Mouse (Mus musculus) spleen, postnatal 36 days (tissue): ENCODE results near the gene Sec22b.

Experiments used
- DNase-seq, 2 experiments: peaks; one replicate each; pipeline ENCODE4 v3.0.0; 2022; ENCODE audit warnings: low spot score in 2 of 2, mixed read lengths in 1 of 2

Sec22b gene

DNA sequence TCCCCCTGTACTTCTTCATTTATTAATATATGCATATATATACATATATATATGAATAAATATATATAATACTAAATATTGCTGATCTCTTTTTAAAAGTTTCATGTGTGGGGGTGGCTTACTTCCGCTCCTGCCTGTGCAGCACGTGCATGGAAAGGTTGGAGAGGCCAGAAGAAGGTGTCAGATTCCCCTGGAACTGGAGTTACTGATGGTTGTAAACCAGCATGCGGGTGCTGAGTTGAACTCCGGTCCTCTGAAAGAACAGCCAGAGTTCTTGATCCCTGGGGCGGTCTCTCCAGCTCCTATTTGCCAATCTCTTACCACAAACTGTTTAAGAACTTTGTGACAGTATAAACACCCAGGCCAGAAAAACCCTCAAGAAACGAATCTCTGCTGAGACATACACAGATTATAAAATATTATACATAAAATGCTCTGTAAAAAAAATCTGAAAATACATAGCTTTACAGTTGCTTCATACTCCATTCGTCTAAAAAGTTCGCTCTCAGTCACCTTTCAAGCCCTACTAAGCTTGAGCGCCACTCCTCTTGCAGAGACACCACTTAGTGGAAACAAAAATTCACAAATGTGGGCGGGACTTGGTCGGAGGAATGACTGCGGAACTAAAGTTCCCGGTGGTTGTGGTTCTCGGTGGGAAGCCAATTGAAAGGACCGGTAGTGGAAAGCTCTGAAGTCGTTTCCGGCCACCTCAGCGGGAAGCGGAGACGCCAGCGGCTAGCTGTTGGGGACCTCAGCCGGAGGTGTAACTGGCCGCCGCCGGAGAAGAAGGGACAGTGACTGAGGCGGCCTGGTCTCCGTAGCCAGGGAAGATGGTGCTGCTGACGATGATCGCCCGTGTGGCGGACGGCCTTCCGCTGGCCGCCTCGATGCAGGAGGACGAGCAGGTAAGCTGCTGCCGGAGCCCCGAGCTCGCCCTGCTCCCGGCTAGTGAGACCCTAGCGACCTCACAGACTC lies at the start of gene Sec22b:
Sec22b (plus strand) TSS at position 675 of the 975 bp plus-strand sequence.
- DNase-seq: peak; percentile 82 to 86

DNA sequence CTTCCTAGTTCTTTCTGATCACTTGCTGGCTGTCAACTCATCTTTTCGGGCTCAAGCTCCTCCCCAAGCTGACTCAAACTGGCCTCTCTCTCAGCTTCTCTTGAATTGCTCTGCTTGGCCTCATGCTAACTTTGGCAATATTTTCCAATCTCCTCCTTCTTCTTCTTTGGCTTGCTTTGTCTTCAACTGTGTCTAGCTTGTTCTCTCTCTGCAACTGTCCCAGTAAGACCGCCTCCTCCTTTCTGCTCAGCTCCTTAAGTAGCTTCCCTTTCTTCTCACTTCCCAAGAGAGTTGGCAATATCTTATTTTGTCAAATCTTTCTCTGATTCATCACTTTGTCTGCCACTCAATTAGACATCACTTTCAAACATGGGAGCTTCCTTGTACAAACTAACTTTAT lies 49.2 kb upstream of the Sec22b start:
- DNase-seq: no peak

DNA sequence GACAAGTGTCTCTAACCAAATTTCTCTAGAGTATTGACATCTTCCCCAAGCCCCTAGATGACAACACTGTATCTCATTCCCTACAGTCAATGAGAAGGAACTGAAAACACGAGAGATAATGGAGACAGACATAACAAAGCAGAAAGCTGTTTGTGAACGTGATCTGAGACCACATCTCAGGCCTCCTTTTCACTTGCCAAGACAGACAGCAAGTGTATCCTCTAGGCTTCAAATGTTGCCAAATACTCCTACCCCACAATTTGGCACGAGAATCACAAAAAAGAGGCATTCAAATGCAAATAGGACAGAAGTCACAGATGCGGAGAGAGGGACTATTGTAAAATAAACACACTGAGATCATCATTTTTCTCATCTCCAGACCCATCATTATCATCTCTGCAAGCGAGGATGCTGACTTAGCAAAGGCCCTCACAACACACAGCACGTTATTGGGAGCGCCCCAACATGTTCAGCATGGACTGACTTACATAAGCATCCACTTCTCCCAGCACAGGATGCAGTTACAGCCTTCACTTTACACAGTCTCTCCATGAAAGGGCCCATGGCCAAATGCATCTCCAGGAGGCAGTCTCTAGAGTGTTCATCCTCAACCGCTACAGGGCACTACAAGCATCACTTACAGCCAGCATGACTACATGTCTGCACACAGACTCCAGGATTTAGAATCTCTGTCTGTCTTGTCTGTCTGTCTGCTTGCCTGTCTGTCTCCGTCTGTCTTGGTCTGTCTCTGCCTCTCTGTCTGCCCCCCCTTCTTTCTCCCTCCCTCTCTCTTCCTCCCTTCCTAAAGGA lies 46.2 kb upstream of the Sec22b start:
- DNase-seq: no peak

DNA sequence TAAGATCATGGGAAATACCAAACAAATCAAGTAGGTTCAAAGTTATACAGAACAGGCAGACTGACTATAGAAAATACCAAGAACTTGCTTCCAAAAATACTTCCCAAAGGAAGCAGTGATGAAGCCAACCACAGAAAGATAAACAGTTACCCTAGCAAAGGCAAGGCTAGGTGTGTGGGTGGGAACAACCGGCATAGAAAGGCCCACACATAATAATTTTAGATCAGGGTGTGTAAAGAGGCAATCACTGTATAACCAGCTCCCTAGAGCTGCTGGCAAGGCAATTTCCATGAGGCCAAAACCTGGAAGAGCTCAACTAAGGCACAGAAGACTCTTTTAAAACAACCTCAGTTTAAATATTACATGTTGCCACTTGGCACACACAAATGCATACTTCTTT lies 41.6 kb upstream of the Sec22b start:
- no peak for DNase-seq

DNA sequence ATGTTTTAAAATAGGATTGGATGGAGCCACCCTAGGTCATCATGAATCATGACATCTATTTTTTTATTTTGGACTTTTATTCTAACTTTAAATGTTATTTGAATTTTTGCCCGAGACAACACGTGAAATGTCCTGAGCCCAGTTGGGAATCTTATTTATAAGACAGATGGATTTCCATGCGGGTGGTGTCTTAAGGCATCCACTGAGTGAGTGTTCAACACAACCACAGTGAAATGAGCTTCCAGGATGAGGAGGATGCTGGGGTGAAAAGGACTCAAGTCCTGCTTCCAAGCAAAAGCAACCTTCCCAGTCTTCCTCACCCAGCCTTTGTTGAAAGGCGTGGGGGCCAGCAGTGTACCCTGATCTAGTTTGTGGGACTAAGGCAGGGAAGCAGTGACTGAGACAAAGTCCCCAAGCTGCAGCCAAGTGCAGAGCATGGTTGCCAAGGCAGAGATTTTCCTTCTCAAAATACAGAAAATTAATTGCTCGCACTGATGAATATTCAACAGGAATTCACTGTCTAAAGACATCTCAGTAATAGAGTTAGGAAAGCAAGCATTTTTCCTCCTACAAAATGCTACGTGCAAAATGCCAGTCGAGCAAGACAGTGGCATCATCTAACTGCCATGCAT lies 40.1 kb upstream of the Sec22b start:
- DNase-seq: no peak

DNA sequence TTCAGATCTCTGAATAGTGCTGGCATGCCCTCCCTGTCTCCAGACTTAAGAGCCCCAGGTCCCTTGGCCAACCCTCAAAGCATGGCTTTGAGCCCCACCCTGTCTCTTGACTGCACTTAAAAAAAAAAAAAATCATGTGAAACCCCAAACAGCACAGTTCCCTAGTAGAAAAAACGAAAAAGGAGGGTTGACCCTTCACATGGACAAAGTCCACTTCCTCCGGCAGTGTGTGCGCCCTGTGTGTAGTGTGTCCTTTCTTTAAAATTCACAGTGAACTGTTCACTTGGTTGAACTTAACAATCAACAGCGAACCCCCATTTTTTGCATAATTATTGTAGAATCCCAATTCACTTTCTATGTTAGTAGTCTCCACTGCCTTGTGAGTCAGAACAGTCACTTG lies 34.3 kb upstream of the Sec22b start:
- no peak for DNase-seq

DNA sequence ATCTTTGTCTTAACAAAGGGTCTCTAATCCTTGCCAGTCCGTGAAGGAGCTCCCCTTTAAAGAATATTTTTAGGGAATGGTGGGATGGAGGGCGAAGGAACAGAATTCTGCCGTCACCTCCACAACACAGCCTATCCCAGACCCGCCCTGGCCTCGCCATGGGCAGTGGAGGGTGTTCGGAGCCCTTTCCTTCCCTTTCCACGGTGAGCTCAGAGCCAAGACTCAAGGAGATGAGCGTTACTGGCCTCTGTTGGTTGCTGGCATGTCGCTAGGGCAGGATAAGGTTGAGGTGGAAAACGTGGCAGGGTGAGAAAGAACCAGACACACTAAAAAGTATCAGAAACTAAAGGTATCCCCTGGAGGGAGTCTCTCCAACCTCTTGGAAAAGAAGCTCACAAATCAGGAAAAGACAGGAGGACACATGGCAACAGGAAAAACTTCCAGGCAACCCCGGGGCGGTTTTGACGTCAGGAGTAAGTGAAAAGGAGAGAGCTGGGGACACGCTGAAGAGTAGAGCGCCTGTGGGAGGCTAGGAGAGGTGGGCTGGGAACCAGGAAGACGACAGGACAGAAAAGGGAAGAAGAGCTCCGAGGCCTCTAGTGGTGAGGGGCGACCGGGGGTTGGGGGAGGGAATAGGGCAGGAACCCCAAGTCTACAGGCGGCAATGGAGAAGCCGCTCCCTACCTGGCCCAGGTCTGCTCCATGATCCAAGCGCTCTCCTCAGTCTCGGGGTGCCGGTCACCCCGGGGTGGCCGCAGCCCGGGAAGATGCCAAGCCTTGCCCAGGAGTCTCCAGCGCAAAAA lies 33.6 kb upstream of the Sec22b start:
- DNase-seq: no peak

DNA sequence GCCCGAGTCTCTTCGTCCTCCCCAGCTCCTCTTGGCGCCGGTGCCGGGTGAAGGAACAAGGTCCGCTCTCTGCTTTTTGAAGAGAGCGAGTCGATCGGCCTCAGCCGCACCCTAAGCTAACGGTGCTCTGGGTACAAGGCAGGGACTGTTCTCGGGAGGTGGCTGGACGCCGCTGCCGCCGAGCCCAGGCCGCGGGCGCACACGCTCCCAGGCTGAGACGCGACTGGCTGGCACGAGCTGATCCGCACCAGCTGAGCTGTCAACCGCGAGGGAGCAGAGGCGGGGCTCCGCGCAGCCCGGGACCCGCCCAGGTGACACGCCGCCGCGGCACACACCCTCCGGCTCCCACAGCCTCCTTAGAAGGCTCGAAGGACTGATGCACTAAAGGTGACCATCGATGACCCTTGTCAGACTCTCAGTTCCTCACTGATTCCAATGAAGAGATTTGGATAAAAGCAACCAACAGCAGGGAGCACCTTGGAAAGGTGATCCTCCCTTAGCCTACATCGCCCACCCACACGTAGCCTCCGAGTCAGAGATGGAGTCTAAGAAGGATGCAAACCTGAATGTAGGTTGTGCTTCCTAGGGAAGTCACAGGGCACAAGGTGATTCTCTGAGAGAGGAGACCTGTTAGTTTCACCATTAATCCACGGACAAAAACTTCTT lies 32.8 kb upstream of the Sec22b start:
- DNase-seq: peak; percentile 27 to 43

DNA sequence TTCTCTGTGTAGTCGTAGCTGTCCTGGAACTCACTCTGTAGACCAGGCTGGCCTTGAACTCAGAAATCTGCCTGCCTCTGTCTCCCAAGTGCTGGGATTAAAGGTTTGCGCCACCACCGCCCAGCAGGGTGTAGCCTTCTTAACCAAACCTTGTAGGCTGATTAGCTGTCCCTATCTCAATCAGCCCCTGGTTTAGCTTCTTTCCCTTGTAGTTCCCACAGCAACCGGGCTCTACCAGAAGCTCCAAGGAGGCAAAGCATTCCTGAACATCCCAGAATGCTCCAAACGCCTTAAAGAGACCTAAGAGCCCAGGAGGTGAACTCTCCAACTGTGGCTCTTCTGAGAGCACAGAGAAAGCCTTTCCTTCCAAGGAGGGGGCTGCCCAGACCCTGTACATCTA lies 32.3 kb upstream of the Sec22b start:
- no peak for DNase-seq

DNA sequence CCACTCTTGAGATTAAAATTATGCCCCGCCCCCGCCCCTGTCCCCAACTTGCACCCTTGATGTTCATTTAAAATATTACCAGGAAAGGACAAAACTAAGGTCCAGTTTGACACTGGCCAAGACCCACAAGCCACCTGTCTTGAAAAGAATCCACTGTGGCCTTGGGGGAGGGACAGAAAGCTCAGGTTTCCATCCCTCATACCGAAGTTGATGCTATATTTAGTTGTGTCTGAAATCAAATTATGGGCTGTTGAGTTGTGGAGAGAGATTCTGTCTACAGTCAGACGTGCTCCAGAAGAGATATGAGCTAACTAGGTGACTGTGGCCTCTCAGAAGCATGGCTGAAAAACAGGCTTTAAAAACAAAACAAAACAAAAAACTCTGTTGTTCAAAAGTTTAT lies 31.3 kb upstream of the Sec22b start:
- DNase-seq: no peak

DNA sequence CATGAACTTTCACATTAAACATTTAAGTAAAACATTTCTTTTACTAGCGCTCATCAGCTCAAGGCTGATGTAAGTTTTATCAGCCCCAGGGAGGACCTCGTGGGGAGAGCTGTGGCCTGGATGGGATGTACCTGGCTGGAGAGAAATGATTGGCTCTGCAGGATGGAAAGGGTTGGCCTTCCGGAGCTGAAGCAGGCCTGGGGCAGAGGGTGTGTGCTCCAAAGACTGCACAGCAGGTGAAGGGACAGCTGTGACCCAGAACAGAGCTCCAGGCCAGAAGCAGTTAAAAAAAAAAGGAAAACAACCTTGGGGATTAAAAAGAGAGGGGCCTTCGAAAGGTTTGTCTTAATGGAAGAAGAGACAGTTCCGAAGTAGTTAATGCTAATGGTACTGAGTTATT lies 26.2 kb upstream of the Sec22b start:
- DNase-seq: no peak

DNA sequence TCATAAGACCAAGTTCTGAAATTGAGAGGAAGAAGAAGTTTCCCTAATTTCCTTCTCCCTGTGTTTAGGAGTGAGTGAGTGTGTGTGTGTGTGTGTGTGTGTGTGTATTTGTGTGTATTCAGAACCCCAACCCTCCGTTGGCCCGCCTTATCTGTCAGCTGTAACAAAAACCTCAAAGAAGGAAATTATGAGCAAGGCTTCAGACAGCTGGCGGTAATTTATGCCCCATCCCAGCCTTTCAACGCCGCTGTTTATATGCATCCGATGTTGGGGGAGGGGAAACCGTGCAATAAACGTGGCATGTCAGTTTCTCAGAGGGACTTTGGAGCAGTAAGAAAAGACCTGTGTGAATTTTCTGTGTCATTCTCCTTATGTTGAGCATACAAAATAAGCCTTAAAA lies 24.7 kb upstream of the Sec22b start:
- DNase-seq: no peak

DNA sequence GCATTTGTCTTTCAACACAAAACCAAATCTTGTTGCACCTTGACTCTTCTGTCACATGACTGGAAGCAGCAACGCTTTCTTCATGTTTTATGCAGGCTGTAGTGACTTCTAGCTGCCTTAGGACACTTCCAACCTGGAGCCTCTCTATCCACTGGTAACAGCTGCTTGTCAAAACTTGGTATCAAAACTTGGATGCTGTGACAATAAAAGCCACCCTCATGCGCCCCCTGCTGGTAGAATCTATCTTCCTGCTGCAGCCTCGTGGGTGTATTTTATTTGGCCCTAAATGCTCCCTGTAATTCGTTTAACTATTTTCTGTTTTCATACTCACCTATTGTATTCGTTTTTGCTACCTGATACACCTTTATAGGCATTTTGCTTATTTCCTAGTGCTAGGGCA lies 21.8 kb upstream of the Sec22b start:
- peak; percentile 45 to 58 for DNase-seq

DNA sequence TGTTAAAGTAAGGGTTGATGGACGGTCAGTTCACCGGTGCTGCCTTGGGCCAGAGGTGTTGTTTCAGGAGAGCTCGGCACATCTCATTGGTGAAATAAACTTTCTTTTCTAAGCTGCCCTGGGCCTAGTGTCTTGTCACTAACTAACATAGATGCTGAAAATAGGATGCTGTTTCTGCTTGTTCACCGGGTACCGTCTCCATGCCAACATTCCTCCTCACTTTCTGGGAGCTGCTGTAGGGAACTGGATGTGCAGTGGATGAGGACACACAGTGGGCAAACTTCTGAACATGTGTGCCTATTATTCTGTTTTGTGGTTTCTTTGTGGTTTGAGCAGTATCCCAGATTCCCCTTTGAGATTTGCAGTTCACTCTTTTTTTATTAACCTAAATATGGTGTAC lies 19.4 kb upstream of the Sec22b start:
- DNase-seq: no peak

DNA sequence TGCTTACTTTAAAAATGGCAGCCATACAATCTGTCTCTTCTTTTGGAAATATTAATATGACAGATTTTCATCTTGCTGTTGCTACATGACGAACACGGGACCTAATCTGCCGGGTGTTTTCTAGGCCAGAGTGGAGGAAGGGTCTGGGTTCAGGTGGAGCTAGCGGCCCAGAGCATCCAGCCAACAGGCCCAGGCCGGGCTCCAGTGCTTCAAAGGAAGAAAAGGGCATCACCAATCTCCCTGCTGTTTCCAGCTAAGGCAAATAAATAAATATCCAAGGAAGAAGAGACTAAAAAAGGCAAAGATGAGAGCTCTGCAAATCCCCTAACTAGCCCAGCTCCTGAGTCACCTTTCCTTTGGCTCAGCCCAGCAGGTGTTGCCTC lies 13.2 kb upstream of the Sec22b start:
- DNase-seq: no peak

DNA sequence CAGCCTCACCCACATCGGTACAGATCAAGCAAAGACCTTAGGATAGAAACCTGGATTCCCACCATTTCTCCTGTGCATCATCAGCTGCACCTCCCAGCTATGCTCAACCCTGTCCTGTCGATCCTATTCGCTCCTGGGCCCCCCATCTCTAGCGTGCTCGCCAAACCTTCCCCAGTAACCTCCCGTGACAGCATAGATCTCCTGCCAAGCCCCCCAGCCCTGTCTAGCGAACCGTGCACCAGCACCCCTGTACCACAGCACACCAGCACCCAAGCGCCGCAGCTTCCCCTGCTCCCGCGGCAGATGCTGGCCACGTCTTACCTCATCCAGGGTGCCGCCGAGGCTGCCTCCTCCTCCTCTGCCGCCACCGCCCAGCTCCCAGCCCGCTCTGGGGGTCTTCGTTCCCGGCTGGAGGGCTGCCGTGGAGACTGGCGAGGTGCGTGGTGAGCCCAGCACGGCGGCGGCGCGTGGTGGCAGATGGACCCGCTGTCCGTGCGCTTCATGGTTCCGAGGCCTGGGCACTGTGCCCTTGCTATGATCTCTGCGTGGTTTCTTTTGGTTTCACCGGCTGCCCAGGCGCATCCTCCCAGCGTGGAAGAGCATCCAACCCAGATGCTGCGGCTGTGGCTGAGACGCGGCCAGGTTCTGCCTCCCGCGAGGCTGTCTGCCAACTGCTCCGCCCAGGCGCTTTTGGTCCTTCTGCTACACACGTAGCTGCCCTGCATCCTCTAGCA lies 12.7 kb upstream of the Sec22b start, which contains the start of gene Pde4dip:
Pde4dip (minus strand) TSS at position 540 of the 734 bp plus-strand sequence.
- no peak for DNase-seq

DNA sequence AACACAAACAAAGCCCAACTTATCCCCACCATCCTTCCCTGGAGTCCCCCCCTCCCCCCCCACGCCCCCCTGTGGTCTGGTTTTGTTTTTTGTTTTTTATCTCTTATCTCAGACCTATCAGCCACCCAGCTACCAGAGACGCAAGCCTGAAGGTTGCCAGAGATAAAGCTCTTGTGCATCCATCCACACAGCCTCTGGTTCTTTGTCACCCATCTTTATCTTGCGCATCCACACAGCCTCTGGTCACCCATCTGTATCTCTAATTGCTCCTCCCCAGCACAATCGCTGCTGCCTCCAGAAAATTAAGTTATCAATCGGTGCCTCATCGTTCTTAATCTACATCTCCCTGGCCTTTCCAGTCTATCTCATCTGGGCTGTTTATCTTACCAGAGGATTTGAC lies 10.8 kb upstream of the Sec22b start:
- no peak for DNase-seq

DNA sequence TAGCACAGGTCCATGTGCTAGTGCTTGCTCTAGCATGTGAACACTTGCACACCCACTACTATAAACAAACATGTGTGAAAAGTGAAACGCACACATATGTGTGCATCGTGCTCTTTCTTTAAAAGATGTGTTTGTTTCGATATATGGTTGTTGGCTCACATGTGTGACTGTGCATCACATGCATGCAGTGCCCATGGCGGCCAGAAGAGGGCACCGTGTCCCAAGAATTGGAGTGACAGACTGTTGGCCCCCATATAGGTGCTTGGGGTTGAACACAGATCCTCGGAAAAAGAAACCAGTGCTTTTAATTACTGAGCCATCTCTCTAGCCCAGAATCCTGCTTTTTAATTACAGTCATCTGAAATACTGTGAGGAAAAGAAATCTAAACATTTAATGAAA lies 6.3 kb upstream of the Sec22b start:
- DNase-seq: peak in 1 of 2 experiments; percentile 21

DNA sequence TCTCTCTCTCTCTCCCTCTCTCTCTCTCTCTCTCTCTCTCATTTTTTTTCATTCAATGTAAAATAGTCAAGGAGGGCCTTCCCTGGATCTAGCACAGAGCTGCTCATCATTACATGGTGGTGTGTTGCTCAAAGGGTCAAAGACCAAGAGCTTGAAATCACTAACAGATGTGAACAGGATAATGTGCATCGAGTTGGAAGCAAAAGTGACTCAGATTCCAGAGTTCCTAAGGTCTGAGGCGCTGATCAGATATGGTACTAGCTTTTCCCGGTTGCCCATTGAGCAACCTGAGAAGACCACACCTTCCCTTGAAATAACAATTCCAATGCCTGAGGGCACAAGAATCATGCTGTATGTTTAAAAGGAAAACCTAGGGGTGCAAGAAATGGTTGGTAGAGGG lies 2.6 kb upstream of the Sec22b start:
- DNase-seq: no peak

DNA sequence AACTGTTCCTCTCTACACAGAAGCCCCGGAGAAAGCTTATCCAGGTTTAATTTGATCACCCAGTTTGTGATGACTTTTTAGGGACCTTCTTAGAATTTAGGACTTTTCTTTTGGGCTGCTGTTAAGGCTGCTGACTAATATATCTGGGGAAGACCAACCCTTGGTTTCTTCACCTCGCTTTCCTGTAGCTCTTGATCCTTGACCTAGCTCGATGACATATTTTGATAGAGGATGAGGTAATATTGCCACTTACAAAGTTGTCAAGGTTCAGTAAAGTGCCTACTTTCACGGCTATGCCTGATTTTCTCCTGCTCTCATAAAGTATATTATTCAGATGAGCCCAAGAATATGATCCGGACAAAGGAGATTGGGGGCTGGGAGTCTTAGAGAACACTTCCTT lies 596 bp downstream of the Sec22b start:
- no peak for DNase-seq
